Mouse (Mus musculus) CH12.LX (cell line): Measurements from ENCODE around the gene Zfp213.

Source experiments
- E2F4 ChIP-seq: IDR thresholded peaks from 2 replicates; pipeline ENCODE4 v1.6.1; 2011; ENCODE audit warnings: low read depth, low read length, improper control_type of control experiment; ENCODE audit not compliant: insufficient replicate concordance
- EP300 ChIP-seq: IDR thresholded peaks from 2 replicates; pipeline ENCODE4 v1.6.1; 2011; ENCODE audit warnings: low read length, improper control_type of control experiment
- RAD21 ChIP-seq: IDR thresholded peaks from 2 replicates; pipeline ENCODE4 v1.6.1; 2011; ENCODE audit warnings: low read depth, mild to moderate bottlenecking, low read length, improper control_type of control experiment, moderate library complexity

- TF ChIP-seq RAD21, result no peak
- TF ChIP-seq E2F4, result no peak
- TF ChIP-seq EP300, result no peak
These were observed 11.0 kb downstream of the Zfp213 start for GRCm38 (mm10) chr17:23552896-23553633.
